Mouse (Mus musculus) 3T3-L1 (cell line): ENCODE data around the gene Acp2.

Source experiments
- DNase-seq: peaks from one replicate; pipeline ENCODE4 v3.0.0-alpha.2; 2015; ENCODE audit warnings: low read depth, low spot score

The Acp2 gene

GRCm38 (mm10) chr2:91202222-91202971 lies at the start of gene Acp2, which contains the start of gene Nr1h3:
Acp2 (plus strand) TSS chr2:91202885.
Nr1h3 (minus strand) TSS chr2:91202834.
- peak; percentile 98 for DNase-seq

- no peak for DNase-seq
These were observed 49.8 kb upstream of the Acp2 start for GRCm38 (mm10) chr2:91152885-91153377.

GRCm38 (mm10) chr2:91154091-91154490 lies 48.6 kb upstream of the Acp2 start:
- no peak for DNase-seq

GRCm38 (mm10) chr2:91157002-91157752 lies 45.5 kb upstream of the Acp2 start:
- peak; percentile 21 for DNase-seq

- no peak for DNase-seq
These were observed 42.1 kb upstream of the Acp2 start for GRCm38 (mm10) chr2:91160591-91160990.

- DNase-seq = no peak
These were observed 39.7 kb upstream of the Acp2 start for GRCm38 (mm10) chr2:91162952-91163351.

- no peak for DNase-seq
These were observed 39.2 kb upstream of the Acp2 start for GRCm38 (mm10) chr2:91163532-91163931.

GRCm38 (mm10) chr2:91164991-91165390 lies 37.7 kb upstream of the Acp2 start:
- no peak for DNase-seq

GRCm38 (mm10) chr2:91167629-91168028 lies 35.1 kb upstream of the Acp2 start:
- peak; percentile 45 for DNase-seq

- DNase-seq = no peak
These were observed 32.9 kb upstream of the Acp2 start for GRCm38 (mm10) chr2:91169587-91170322.

- no peak for DNase-seq
These were observed 27.2 kb upstream of the Acp2 start for GRCm38 (mm10) chr2:91175490-91175889.

- DNase-seq = no peak
These were observed 26.5 kb upstream of the Acp2 start for GRCm38 (mm10) chr2:91176234-91176633.

GRCm38 (mm10) chr2:91179825-91180224 lies 22.9 kb upstream of the Acp2 start:
- no peak for DNase-seq

- no peak for DNase-seq
These were observed 22.0 kb upstream of the Acp2 start for GRCm38 (mm10) chr2:91180706-91181105.

GRCm38 (mm10) chr2:91182016-91182404 lies 20.7 kb upstream of the Acp2 start:
- no peak for DNase-seq

- peak; percentile 39 for DNase-seq
These were observed 20.1 kb upstream of the Acp2 start for GRCm38 (mm10) chr2:91182405-91183147.

GRCm38 (mm10) chr2:91183148-91183513 lies 19.6 kb upstream of the Acp2 start:
- DNase-seq = peak; percentile 97

GRCm38 (mm10) chr2:91183711-91184405 lies 18.8 kb upstream of the Acp2 start, which contains the start of gene Madd:
Madd (minus strand) TSS chr2:91183837.
- peak; percentile 68 for DNase-seq

- DNase-seq = no peak
These were observed 16.5 kb upstream of the Acp2 start for GRCm38 (mm10) chr2:91186208-91186607.

- DNase-seq = peak; percentile 94
These were observed 15.3 kb upstream of the Acp2 start for GRCm38 (mm10) chr2:91187431-91187830.

GRCm38 (mm10) chr2:91190501-91190900 lies 12.2 kb upstream of the Acp2 start:
- DNase-seq = no peak
